Mouse (Mus musculus): ENCODE results near the gene Dscam.

The Dscam gene

GRCm38 (mm10) chr16:97105266-97105665 is 65.3 kb downstream of the Dscam start:
- DNase-seq (ENCODE audit: low spot score in 2 of 2): no peak

DNA sequence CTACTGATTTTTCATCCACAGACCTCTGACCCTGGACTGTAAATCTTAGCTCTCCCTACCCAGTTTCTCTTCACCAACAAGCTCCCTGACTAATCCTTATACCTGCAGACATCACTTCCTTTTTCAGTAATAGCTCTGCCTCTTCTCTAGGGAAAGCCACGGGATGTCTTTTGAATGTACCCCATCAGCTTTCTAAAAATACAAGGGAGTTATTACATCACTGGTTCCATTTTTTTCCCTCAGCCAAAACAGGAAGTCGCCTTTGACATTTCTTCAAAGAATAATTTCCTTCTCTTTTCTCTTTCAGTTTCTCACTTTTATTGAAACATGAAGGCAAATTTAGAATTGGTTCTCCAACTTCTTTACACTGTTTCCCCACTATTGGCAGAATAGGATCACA is 67.5 kb downstream of the Dscam start:
- no peak for DNase-seq (ENCODE audit: low spot score in 2 of 2)

GRCm38 (mm10) chr16:97100091-97100490 is 70.5 kb downstream of the Dscam start:
- no peak for DNase-seq (ENCODE audit: low spot score in 2 of 2)

DNA sequence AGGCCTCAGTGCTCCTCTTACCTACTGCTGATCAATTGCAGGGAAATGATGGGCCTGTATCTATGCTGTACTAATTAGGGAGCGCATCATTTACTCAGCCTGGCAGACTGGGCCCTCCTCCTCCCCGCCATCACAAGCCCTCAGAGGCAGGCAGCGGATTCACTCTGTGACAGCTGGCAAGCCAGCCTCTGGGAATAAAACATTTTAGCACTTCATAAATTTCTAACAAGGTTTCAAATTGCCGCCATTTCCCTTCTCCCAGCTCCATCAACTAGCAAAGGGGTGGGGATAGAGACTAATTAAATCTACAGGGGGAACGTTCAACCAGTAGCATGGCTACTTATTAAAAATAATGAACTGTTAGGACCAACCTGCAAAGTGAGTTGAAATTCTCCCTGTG is 72.0 kb downstream of the Dscam start:
- DNase-seq (ENCODE audit: low spot score in 2 of 2): no peak

DNA sequence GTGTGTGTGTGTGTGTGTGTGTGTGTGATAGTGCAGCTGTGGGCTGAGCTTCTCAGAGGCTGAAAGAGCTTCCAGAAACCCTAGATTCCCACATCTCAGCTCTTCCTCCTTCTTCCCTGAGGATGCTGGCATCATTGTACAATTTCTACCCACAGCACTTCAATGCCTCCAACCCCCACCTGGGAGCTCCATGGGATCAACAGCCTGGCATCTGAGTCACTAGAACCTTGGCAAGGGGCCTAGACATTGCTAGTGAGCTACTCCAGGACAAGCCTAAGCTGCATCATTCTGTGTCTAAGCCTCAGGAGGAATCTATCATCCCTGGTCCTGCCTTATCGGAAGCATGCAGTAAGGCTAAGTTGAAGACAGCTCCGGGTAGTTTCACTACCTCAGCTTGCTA is 73.8 kb downstream of the Dscam start:
- peak in 1 of 2 experiments; percentile 22 for DNase-seq (ENCODE audit: low spot score in 2 of 2)

DNA sequence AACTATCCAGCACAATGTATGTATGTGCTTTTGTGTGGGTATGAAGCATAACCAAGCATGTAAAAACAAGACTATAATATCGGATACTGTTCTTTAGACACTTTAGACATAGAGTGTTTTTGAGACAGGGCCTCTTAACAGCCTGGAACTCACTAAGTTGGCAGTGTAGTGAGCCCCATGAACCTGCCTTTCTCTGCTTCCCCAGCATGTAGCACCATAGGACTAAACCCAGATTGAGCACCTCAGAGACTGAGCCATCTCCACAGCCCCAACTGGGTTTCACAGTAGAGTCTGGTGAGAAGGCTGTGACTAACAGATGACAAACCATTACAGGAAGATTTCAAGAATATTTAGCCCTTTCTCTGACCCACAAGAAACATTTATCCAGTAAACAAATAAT is 75.1 kb downstream of the Dscam start:
- no peak for DNase-seq (ENCODE audit: low spot score in 2 of 2)

DNA sequence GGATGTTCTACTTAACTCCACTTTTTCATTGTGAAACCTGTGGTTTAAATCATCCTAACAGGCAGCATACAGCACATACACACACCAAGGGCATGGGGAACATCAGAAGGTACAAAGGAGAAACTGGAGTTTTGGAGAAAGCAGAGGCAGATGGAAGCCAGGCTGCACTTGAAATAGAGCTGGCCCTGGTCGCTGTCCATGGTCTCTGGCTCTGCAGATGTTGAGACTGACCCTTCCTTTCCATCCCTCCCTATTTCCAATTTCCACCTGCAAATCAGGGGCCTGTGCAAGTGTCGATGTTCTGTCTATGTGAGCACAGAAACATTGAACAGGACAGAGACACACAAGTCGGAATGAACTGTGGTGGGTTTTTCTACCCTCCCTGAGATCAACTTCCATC is 81.2 kb downstream of the Dscam start:
- DNase-seq (ENCODE audit: low spot score in 2 of 2): no peak

DNA sequence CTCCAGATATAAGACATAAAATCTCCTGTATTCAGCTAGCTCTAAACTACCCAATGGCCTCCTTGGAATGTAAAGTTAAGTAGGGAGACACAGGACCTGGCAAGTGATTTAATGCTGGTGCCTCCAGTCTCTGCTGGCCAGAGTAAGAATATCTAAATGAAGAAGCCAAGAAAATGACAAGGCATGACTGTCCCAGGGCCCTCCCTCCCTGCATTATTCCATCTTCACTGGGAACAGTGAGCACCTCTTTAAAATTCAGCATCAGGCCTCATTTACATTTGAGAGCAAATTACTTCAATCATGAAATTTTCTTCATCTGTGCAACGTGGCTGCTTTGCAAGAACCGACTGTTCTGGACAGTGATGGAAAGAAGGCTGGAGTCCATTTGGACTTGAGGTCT is 86.9 kb downstream of the Dscam start:
- no peak for DNase-seq (ENCODE audit: low spot score in 2 of 2)

GRCm38 (mm10) chr16:97075920-97076572 is 94.5 kb downstream of the Dscam start:
- DNase-seq (ENCODE audit: low spot score in 2 of 2): no peak

- no peak for DNase-seq (ENCODE audit: low spot score in 2 of 2)
Observed at GRCm38 (mm10) chr16:97075137-97075902, 95.2 kb downstream of the Dscam start.

DNA sequence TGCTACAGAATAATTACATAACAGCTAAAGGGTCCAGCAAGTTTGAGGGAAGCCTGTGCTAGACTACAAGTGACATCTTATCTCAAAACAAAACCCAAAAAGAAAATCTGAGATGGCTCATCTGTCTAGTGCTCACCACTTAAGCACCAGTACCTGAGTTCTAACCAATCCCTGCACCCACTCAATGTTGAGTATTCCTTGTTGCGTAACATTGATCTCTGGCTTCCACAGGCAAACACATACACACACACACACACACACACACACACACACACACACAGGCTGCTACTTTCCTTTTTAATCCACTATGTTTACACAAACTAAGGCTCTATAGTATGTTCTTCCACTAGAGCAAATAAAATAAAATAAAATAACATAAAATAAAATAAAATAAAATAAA is 96.7 kb downstream of the Dscam start:
- no peak for DNase-seq (ENCODE audit: low spot score in 2 of 2)

GRCm38 (mm10) chr16:97072624-97073023 is 97.9 kb downstream of the Dscam start:
- DNase-seq (ENCODE audit: low spot score in 2 of 2): no peak

DNA sequence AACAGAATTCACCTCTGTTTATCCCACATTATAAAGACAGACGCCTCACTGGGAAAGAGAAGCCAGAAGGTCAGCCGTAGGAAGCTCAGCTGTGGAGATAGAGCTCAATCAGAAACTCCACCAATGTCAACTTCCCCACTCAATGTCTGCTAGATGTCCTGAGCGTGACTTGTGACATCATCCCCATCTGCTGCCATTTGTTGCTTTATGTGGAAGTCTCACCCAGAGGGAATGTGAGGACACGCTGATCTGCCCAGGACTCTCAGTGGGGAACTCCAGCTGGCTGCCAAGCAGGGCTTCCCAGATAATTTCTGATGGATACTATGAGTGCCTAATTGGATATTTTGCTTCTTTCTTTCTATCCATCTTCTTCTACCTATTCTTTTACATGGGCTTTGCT is 103.7 kb downstream of the Dscam start:
- no peak for DNase-seq (ENCODE audit: low spot score in 2 of 2)

GRCm38 (mm10) chr16:97062207-97062606 is 108.3 kb downstream of the Dscam start:
- no peak for DNase-seq (ENCODE audit: low spot score in 2 of 2)

DNA sequence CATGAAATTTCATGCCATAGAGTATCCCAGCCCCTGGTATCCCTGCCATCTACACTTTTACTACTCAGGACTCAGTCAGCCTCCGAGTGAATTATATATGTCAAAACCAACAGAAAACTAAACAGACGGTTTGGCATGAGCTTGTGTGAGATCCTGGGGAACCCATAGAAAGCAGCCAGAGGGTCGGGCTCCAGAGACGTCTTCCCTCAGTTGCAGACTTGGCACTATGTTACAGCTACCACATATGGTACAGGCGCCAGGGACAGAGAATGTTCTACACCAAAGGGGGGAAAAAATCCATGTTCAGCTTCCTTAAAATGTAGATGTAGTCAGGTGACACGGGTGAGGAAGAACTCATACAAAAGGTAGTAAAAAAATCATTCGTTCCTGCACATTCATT is 109.2 kb downstream of the Dscam start:
- DNase-seq (ENCODE audit: low spot score in 2 of 2): no peak

- no peak for DNase-seq (ENCODE audit: low spot score in 2 of 2)
Observed at GRCm38 (mm10) chr16:97060736-97061135, 109.8 kb downstream of the Dscam start.

DNA sequence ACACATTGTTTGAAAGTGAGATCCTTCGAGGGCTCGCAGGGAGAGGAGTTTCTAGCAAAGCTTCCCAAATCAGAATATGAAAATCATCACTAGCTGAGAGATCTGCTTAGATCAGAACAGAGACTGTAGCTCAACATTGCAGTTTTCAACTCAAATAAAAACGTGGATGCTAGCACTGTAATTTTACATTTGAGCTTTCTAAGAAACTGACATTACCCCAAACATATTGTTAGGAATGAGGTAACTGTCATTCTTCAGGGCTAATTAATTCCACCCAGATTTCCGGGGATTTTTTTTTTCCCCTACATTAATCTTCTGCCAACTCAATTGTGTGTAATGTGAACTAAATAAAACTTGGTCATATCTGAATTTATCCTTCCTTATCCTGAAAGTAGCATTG is 110.3 kb downstream of the Dscam start:
- DNase-seq (ENCODE audit: low spot score in 2 of 2): no peak

DNA sequence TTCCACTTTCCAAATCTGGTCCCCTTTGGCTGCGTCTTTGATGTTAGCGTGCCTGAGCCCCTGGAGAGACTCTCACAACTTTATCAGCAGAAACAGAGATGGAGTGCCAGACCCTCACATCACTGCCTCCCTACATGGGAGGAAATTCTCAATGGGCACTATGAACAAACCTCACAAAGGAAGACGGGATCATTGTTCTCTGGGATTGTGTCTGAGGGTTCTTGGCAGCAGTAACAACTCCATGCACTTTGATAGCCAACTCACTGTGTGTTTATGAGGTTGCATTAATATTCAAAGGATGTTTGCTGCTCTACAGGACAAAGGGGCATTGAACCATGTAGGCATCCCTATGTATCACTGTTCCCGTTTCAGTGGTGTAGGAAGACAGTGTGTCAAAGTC is 135.3 kb downstream of the Dscam start:
- DNase-seq (ENCODE audit: low spot score in 2 of 2): no peak

DNA sequence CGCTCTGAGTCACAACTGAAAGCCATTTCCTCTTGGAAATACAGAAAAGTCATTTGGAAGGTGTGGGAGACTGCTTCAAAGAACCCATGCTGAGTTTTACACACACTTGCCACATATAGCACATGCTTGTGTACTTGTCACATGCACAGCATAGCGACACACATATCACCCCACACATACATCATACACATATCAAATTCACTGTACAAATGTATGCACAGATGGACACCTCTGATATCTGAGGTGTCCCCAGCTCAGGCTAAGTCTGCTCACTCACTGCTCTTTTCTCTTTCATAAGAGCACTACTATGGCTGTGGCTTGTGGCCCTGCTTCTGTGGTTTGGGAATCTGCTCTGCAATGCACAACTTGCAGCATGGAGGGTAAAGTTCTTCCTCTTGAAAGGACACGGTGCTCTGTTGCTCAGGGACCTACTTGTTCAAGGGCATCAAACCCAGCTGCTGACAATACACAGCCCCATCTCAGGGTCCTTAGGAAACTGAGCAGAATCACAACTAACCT is 137.0 kb downstream of the Dscam start:
- no peak for DNase-seq (ENCODE audit: low spot score in 2 of 2)

DNA sequence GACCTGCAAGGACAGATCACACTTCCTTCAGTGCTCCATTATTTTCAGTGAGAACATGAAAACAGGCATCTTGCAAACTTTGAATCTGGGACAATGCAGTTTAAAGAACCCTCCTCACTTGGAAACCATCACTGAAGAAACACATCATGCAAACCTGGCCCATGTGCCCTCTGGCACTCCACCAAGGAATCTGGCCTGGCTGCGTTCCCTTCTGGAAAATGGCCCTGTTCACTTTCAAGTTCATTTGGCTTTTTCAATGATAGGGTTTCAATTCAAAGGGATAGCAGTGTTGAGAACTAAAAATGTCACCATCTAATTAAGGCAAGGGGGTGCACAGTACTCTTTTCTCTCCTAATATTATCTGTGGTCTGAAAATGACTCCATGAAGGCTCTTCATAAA is 142.9 kb downstream of the Dscam start:
- DNase-seq (ENCODE audit: low spot score in 2 of 2): peak in 1 of 2 experiments; percentile 59

- no peak for DNase-seq (ENCODE audit: low spot score in 2 of 2)
Observed at GRCm38 (mm10) chr16:97026803-97027202, 143.7 kb downstream of the Dscam start.

- no peak for DNase-seq (ENCODE audit: low spot score in 2 of 2)
Observed at GRCm38 (mm10) chr16:97024406-97024805, 146.1 kb downstream of the Dscam start.

DNA sequence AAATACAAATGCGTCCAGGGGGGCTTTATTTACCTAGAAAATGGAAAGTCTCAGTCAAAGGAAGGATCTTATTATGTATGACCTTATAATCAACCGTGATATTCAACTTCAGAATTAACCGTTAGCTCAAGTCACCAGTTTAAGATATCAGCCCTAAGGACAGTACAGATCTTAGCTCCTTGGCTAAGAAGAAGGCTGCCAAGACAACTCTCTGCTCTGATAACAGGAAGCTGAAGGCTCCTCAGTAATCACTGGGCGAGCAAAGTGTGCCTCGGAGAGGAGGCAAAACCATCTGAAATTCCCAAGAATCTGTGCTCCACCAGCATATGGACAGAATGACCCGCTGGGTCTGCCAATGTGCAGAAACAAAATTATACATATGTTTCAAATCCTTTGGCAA is 149.1 kb downstream of the Dscam start:
- no peak for DNase-seq (ENCODE audit: low spot score in 2 of 2)

Measured in cerebellum, postnatal 4 days (tissue).